Mouse (Mus musculus) small intestine, adult 2 months (tissue): ENCODE measurements around the gene Hrh2.

Experiments used
- CTCF ChIP-seq: fragments of 200-500 bp; IDR thresholded peaks from 2 replicates; pipeline ENCODE4 v1.5.1; 2012; ENCODE audit warnings: low read depth, mild to moderate bottlenecking, control low read depth, inconsistent platforms, low read length, moderate library complexity, mixed read lengths; ENCODE audit not compliant: insufficient replicate concordance, insufficient read length; ENCODE audit errors: extremely low read depth
- POLR2A ChIP-seq: fragments of 200-500 bp; IDR thresholded peaks from 2 replicates; pipeline ENCODE4 v1.6.1; 2012; ENCODE audit warnings: low read depth, mild to moderate bottlenecking, control low read depth, inconsistent platforms, low read length, moderate library complexity

- no peak for TF ChIP-seq CTCF
- no peak for TF ChIP-seq POLR2A
These were observed 44.6 kb upstream of the Hrh2 start for GRCm38 (mm10) chr13:54147328-54147727.
